Mouse (Mus musculus): ENCODE measurements around the gene Ltbp1.

DNA sequence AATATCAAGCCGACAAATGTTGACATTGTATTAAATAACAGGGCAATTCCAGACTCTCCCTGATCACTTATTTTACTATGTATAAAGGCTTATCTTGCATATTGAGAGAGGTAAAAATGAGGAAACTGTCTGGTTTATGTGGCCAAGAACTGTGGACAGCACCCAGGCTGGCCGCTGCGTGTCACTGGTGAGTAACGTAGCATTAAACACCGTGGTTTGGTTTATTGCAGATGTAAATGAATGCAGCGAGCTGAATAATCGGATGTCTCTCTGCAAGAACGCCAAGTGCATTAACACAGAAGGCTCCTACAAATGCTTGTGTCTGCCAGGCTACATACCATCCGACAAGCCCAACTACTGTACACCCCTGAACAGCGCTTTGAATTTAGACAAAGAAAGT is 384.8 kb downstream of the Ltbp1 start:
- no peak; the same call in 1 of the 2 replicates for TF ChIP-seq CTCF (IDR thresholded peaks at IDR 0.05; ENCODE audit: extremely low read depth, insufficient read depth, insufficient read length, insufficient replicate concordance)
- TF ChIP-seq POLR2A (IDR thresholded peaks at IDR 0.05; ENCODE audit: low read depth, low read length): no peak

Data from spleen, adult 2 months (tissue).